Comparison of ENCODE assay signal across 14 mouse cellular contexts in the genomic region with DNA sequence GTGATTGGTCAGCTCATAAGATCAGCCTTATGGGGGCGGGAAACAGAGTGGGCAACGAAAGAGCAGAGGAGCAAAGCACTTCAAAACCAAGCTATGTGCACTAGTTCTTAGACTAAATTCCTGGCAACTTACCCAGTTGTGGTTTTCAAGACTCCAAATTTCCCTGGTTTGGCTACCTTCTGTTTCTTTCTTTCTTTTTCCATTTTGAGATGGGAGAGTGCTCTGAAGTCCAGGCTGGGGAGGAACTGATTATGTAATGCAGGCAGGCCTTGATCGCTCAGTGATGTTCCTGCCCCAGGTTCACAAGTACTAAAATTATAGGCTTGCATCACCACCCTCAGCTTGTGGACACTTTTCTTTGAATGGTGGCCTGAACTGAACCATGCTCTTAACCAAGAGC.
"Had no signal": no experiment of that assay in that cellular context is flagged by ENCODE, and none has a peak within 500 bp of the region (broad histone marks: within the 10 kb centered on the region; RNA-seq: fewer than 3 reads in every experiment).

No protein-coding gene starts in this region.

- H3K4me3 ChIP-seq: layer of hippocampus, adult 2 months; limb, embryonic 13.5 days had no signal

- H3K27ac ChIP-seq: layer of hippocampus, adult 2 months; limb, embryonic 13.5 days had no signal

- H3K4me2 ChIP-seq: limb, embryonic 13.5 days; liver, embryonic 11.5 days; lung, embryonic 14.5 days; midbrain, embryonic 11.5 days had no signal

- H3K27me3 ChIP-seq: limb, embryonic 13.5 days had no signal

- H3K9me3 ChIP-seq: limb, embryonic 13.5 days had no signal

- H3K36me3 ChIP-seq: limb, embryonic 13.5 days had no signal

- DNase-seq: kidney, adult 18-20 months; kidney, postnatal 10 days; kidney, postnatal 4 days; left cerebral cortex, postnatal 4 days; lung, embryonic 14.5 days; lung, postnatal 10 days; right cerebral cortex, adult 18-20 months; spleen, adult 18-20 months; thymus, adult 18-20 months; thymus, postnatal 14 days had no signal

- H3K9ac ChIP-seq: limb, embryonic 13.5 days; lung, embryonic 14.5 days had no signal
